Mouse (Mus musculus) urinary bladder, postnatal 14 days (tissue): ENCODE results near the gene Gpr142.

Experiments
- DNase-seq: peaks from one replicate; pipeline ENCODE4 v3.0.0; 2021; ENCODE audit warnings: low spot score

Gene Gpr142

GRCm38 (mm10) chr11:114844464-114845220 is 45.9 kb downstream of the Gpr142 start:
- DNase-seq: peak; percentile 47

- no peak for DNase-seq
Observed at GRCm38 (mm10) chr11:114846336-114846735, 47.6 kb downstream of the Gpr142 start.

DNA sequence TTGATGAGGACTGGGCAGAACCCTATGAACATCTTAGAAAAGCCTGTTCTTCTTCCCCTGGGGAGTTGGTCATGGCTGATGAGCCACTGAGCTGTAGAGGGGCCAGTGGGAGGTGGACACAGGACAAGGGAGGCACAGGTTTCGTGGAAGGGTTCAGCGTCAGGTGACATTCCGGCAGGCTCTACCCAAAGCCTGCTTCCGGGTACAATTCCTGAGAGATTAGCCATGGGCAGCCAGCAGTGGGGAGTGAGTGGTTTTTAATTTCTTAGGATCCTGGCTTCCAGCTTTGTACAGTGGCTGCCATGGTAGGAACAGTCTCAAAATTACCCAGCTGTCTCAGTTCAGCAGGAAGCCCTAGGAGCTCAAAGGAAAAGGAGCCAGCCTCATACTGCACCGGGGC is 48.3 kb downstream of the Gpr142 start:
- DNase-seq: no peak

- DNase-seq: no peak
Observed at GRCm38 (mm10) chr11:114849572-114849971, 50.8 kb downstream of the Gpr142 start.

GRCm38 (mm10) chr11:114850066-114850451 is 51.3 kb downstream of the Gpr142 start:
- DNase-seq: no peak

DNA sequence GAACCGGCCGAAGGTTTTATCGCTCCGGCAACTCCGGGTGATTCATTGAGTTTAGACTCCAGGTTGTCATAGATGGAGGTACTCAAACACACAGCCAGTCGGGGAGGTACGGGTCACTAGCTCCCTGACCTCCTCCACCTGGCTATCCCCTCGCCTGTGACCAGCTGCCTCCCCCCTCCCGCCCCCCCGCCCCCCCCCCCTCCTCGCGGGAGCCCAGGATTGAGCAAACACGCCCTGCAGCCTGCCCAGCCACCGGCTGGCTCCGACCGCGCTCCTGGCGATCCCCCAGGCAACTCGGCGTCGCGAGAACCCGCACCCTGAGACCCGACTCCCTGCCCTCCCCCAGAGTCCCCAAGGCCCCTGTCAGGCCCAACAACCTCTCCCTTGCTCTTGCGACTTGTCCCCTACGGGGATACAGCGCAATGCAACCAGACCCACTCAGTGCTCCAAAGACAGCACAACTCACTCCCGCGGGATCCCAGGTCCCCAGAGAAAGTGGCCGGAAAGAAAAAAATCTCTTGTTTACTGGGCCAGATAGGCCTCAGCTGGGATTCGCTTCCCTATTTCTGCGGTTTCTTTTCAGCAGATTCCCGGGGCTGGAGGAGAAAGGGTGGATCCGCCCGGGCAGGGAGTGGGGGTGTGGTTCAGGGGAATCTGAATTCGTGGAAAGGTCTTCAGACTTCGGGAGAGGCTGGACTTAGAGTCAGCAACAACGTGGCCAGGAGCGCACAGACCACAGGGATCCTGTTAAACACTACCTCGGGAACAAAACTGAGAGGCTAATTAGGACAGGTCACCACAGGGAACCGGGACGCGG is 51.9 kb downstream of the Gpr142 start, which contains the start of gene Gprc5c:
Gene Gprc5c, plus strand, starts transcription at position 701 of the 817 bp plus-strand sequence.
- peak; percentile 48 for DNase-seq

DNA sequence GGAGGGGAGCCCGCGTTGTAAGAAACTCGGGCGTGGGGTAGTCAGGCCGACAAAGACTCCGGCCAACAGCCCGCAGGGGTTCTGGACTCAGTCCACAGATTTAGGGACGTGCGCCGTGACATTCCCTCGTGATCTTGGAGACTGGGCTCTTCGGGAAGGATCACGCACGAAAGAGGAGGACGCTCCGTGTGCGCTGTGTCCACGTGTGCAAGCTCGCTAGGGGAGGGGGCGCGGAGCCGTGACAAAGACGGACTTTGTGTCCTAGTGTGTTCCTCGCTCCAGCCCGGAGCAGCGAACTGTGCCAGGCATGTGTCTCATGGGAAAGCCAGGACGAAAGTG is 52.5 kb downstream of the Gpr142 start:
- DNase-seq: peak; percentile 27

- DNase-seq: peak; percentile 72
Observed at GRCm38 (mm10) chr11:114851608-114852310, 53.0 kb downstream of the Gpr142 start.

DNA sequence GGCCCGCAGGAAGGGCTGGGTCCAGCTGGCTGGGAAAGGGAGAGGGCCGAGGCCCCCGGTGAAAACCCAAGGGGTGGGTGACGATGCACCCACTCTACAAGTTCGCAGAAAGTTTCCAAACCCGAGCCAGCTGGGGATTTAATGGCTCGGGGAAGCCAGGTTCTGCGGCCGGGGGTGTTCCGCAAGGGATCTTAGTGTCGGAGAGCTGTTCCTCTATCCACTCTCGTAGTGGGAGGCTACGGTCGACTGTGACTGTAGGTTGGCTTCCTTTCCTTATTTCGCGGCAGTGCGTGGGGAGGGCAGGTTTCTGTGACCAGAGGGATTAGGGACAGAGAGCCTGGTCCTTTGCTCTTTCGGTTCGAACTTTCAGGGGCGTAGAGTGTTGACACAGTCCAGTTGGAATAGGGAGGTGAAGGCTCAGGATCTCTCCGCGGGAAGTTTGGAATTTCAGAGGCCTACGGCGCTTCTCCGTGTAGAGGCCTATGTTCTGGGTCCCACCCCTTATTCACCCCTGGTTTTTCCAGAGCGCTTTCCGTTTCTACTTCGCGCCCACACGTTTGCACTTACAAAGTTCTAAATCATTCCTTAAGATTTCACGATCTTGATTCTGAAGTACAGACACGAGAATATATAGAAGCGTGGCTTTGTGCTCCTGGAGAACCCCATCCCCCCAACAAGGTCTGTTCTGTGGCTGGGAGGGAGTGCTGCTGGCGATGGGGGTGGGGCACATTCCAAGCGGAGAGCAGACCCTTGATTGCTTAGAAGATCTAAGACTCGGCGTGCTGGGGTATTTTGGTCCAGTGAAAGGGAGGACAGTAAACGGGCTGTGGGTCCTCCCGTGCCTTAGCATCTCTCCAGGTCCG is 53.8 kb downstream of the Gpr142 start:
- peak; percentile 20 for DNase-seq

- no peak for DNase-seq
Observed at GRCm38 (mm10) chr11:114853174-114853838, 54.6 kb downstream of the Gpr142 start.

DNA sequence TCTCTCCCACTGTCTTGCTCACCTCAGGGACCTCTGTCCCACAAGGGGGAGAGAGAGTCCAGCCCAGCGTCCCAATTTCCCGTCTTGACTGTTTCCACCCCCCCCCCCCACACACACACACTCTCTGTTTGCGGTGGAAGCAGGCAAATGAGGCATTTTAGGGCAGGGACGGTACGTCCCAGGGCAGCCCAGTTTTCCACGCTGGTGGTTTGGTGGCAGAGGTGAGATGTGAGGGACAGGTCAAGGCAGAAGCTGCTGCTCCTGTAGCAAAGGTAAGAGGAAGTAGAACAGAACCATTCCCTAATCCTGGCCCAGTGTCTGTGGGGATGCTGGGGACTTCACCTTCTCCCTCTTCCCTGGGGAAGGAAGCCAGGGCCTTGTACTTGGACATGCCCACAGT is 55.9 kb downstream of the Gpr142 start:
- no peak for DNase-seq

DNA sequence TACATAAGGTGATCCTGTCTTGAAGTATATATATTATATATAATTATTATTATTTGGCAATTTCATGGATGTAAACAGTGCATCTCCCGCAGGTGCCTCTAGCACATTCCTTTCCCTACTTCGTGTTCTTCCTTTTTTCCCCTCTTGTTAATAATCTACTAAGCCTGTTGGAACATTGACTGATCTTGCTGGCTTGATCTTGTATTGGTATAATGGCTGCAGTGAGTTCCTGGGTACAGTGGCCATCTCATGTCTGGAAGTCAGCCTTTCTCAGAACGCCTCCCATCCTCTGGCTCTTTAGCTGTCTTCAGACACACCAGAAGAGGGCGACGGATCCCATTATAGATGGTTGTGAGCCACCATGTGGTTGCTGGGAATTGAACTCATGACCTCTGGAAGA is 57.4 kb downstream of the Gpr142 start:
- no peak for DNase-seq
